Mouse (Mus musculus) neural tube, embryonic 11.5 days (tissue): ENCODE measurements around the gene Dennd1b. TPM values are rescaled to one million over a fixed set of nuclear protein-coding genes. Genes with fewer than 3 reads are reported as not detected.
A peak's percentile ranks its signal among the peaks of the same experiment; 100 is the strongest.

Source experiments
- ATAC-seq: fragments of 200-750 bp; cut with Nextera tagmentation; 2 replicates; pipeline ENCODE4 v1.8.0; 2017; ENCODE audit warnings: moderate number of reproducible peaks, mild to moderate bottlenecking, moderate TSS enrichment, moderate library complexity; ENCODE audit not compliant: insufficient read depth, low FRiP score, low TSS enrichment
- DNase-seq: peaks from one replicate; pipeline ENCODE4 v3.0.0-alpha.2; 2015; ENCODE audit warnings: low spot score
- H3K27ac ChIP-seq: fragments of 300-500 bp; sonication (generic); 2 replicates; pipeline ENCODE4 v1.5.1; 2014; ENCODE audit warnings: low read depth, mild to moderate bottlenecking, low read length
- H3K27me3 ChIP-seq: fragments of 300-500 bp; sonication (generic); 2 replicates; pipeline ENCODE4 v1.6.1; 2014; ENCODE audit warnings: mild to moderate bottlenecking, low read length, mixed read lengths; ENCODE audit not compliant: control insufficient read depth, insufficient read depth
- H3K36me3 ChIP-seq: fragments of 300-500 bp; sonication (generic); 2 replicates; pipeline ENCODE4 v1.6.1; 2014; ENCODE audit warnings: mild to moderate bottlenecking, low read length, moderate library complexity, mixed read lengths; ENCODE audit not compliant: control insufficient read depth, insufficient read depth
- H3K4me1 ChIP-seq: fragments of 300-500 bp; sonication (generic); 2 replicates; pipeline ENCODE4 v1.6.1; 2014; ENCODE audit warnings: low read length, mixed read lengths; ENCODE audit not compliant: control insufficient read depth, insufficient read depth
- H3K4me2 ChIP-seq: fragments of 300-500 bp; sonication (generic); 2 replicates; pipeline ENCODE4 v1.6.1; 2014; ENCODE audit warnings: low read depth, mild to moderate bottlenecking, moderate library complexity
- H3K4me3 ChIP-seq: fragments of 300-500 bp; sonication (generic); 2 replicates; pipeline ENCODE4 v1.5.1; 2014; ENCODE audit warnings: low read depth, low read length
- H3K9ac ChIP-seq: fragments of 300-500 bp; sonication (generic); 2 replicates; pipeline ENCODE4 v1.6.1; 2014; ENCODE audit warnings: mild to moderate bottlenecking, low read length
- H3K9me3 ChIP-seq: fragments of 300-500 bp; sonication (generic); 2 replicates; pipeline ENCODE4 v1.6.1; 2016; ENCODE audit warnings: low read length; ENCODE audit not compliant: control insufficient read depth
- WGBS: fragments of 180-500 bp; shearing (Covaris S2); extraction: QIAGEN DNeasy Blood & Tissue Kit; methylation state at CpG from one replicate; pipeline ENCODE4 v1.1.7; 2014; 5-methylcytosine and 5-hydroxymethylcytosine counted together
- polyA plus RNA-seq: library from polyadenylated mRNA; unstranded; fragments of >200 nt; fragmentation: Nextera tagmentation; extraction: Ambion mirVana; gene quantifications from 2 replicates; pipeline ENCODE4 v1.2.1, GENCODE M21; 2014

Dennd1b gene
- polyA plus RNA-seq, 1 experiment from 2014 or later, result 10.6 TPM

- DNase-seq (no peak), ATAC-seq (no peak)
- Histone ChIP-seq H3K4me1 (no peaks in the 10 kb centered on the region), H3K27ac (no peak overlapping the region), H3K9ac (no peak overlapping the region), H3K36me3 (no peaks in the 10 kb centered on the region), H3K27me3 (no peaks in the 10 kb centered on the region), H3K9me3 (no peaks in the 10 kb centered on the region), H3K4me2 (no peak overlapping the region), H3K4me3 (no peak overlapping the region)
- WGBS, result 59% methylated on average over 2 of the region's 2 CpGs
These were observed 107.8 kb downstream of the Dennd1b start for GRCm38 (mm10) chr1:139071015-139071414.

- 94% methylated on average over 2 of the region's 2 CpGs for WGBS
- no peak for DNase-seq
- no peak for ATAC-seq
- H3K4me2 ChIP-seq, result no peak overlapping the region
- no peaks in the 10 kb centered on the region for H3K4me1 ChIP-seq
- no peaks in the 10 kb centered on the region for H3K36me3 ChIP-seq
- no peak overlapping the region for H3K9ac ChIP-seq
- no peak overlapping the region for H3K4me3 ChIP-seq
- no peaks in the 10 kb centered on the region for H3K9me3 ChIP-seq
- no peaks in the 10 kb centered on the region for H3K27me3 ChIP-seq
- no peak overlapping the region for H3K27ac ChIP-seq
These were observed 112.4 kb downstream of the Dennd1b start for GRCm38 (mm10) chr1:139075671-139076070.

DNA sequence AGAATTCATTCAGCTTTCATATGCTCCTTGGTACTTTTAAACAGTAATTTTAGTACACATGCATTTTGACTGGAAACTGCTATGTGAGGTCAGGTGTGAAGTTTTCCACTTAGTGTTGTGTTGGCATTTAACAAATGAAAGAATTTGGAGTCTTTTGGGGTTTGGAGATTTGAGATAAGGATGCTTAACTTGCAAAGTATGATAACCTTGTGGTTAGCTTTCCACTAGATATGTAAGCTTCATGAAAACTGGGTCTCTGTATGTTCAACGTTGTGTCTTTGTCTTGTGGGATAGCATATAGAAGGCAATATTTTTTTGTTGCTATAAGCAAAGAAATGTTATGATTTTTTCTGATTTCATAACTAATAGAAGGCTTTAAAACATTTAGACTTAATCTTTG, 114.8 kb downstream of the Dennd1b start:
- H3K4me2 ChIP-seq, result no peak overlapping the region
- DNase-seq (no peak), ATAC-seq (no peak)
- H3K27ac ChIP-seq, result no peak overlapping the region
- H3K9me3 ChIP-seq, result no peaks in the 10 kb centered on the region
- H3K4me3 ChIP-seq, result no peak overlapping the region
- no peaks in the 10 kb centered on the region for H3K4me1 ChIP-seq
- no peaks in the 10 kb centered on the region for H3K36me3 ChIP-seq
- 95% methylated on average over 1 of the region's 1 CpGs for WGBS
- H3K27me3 ChIP-seq, result no peaks in the 10 kb centered on the region
- no peak overlapping the region for H3K9ac ChIP-seq

- Histone ChIP-seq H3K4me3 (no peak overlapping the region), H3K9ac (no peak overlapping the region), H3K4me2 (no peak overlapping the region), H3K27me3 (no peaks in the 10 kb centered on the region), H3K9me3 (no peaks in the 10 kb centered on the region), H3K4me1 (no peaks in the 10 kb centered on the region), H3K36me3 (no peaks in the 10 kb centered on the region), H3K27ac (no peak overlapping the region)
- no peak for DNase-seq
- no peak for ATAC-seq
- 83% methylated on average over 8 of the region's 8 CpGs for WGBS
These were observed 115.8 kb downstream of the Dennd1b start for GRCm38 (mm10) chr1:139079000-139079399.

DNA sequence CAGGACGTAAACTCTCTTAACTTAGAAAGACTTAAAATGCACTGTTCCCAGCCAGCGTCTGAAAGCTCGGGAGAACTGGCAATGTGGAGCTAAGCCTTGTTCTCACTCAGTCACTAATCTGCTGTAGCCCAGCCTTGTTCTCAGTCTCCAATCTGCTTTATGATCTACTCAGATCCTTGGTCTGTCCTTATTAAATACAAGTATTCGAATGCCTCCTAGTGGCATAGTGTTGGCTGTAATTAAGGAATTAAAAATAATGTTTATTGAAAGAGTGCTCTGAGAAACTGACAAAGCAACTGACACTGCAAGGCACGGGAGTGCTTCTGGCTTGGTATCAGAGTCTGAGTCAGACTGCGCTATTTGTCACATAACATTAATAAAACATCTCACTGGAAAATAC, 116.3 kb downstream of the Dennd1b start:
- WGBS, result 88% methylated on average over 6 of the region's 6 CpGs
- no peak overlapping the region for H3K27ac ChIP-seq
- H3K4me1 ChIP-seq, result no peaks in the 10 kb centered on the region
- H3K9ac ChIP-seq, result no peak overlapping the region
- no peak overlapping the region for H3K4me2 ChIP-seq
- H3K4me3 ChIP-seq, result no peak overlapping the region
- ATAC-seq (no peak), DNase-seq (no peak)
- no peaks in the 10 kb centered on the region for H3K36me3 ChIP-seq
- no peaks in the 10 kb centered on the region for H3K27me3 ChIP-seq
- H3K9me3 ChIP-seq, result no peaks in the 10 kb centered on the region

GRCm38 (mm10) chr1:139080517-139081386, 117.5 kb downstream of the Dennd1b start:
- no peak overlapping the region for H3K4me2 ChIP-seq
- H3K4me3 ChIP-seq, result no peak overlapping the region
- no peaks in the 10 kb centered on the region for H3K36me3 ChIP-seq
- no peaks in the 10 kb centered on the region for H3K9me3 ChIP-seq
- no peaks in the 10 kb centered on the region for H3K27me3 ChIP-seq
- H3K27ac ChIP-seq, result no peak overlapping the region
- WGBS, result 73% methylated on average over 16 of the region's 16 CpGs
- ATAC-seq, result peak; percentile 43; the same call in 1 of the 2 replicates
- H3K4me1 ChIP-seq, result no peaks in the 10 kb centered on the region
- H3K9ac ChIP-seq, result no peak overlapping the region
- peak; percentile 32 for DNase-seq

GRCm38 (mm10) chr1:139083382-139083781, 120.1 kb downstream of the Dennd1b start:
- WGBS, result 71% methylated on average over 2 of the region's 2 CpGs
- DNase-seq, result no peak
- H3K4me3 ChIP-seq, result no peak overlapping the region

DNA sequence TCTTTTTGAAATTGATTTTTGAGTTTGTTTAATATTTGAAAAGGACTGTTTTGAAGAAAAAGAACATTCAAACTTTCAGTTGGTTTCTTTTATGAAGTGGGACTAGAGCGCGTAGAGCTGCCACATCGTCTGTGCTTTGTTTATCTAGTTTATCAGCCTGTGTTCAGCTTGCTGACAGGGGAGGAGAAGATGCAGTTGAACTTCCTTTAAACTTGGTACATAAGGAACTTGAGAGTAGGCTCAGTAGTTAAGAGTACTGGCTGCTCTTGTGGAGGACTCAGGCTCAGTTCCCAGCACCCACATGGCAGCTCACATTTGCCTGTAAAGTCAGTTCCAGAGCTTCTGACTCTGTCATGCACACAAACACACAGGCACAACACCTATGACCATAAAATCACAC, 124.3 kb downstream of the Dennd1b start:
- no peaks in the 10 kb centered on the region for H3K4me1 ChIP-seq
- H3K27me3 ChIP-seq, result no peaks in the 10 kb centered on the region
- no peak for DNase-seq
- no peaks in the 10 kb centered on the region for H3K9me3 ChIP-seq
- no peak overlapping the region for H3K27ac ChIP-seq
- 86% methylated on average over 3 of the region's 3 CpGs for WGBS
- H3K36me3 ChIP-seq, result no peaks in the 10 kb centered on the region
- no peak for ATAC-seq
- H3K4me3 ChIP-seq, result no peak overlapping the region
- no peak overlapping the region for H3K9ac ChIP-seq
- H3K4me2 ChIP-seq, result no peak overlapping the region

More at GRCm38 (mm10) chr1:139083382-139083781, 120.1 kb downstream of the Dennd1b start:
- H3K4me1 ChIP-seq, result no peaks in the 10 kb centered on the region
- ATAC-seq, result no peak
- no peaks in the 10 kb centered on the region for H3K9me3 ChIP-seq
- H3K36me3 ChIP-seq, result no peaks in the 10 kb centered on the region
- H3K27ac ChIP-seq, result no peak overlapping the region
- no peak overlapping the region for H3K9ac ChIP-seq
- H3K4me2 ChIP-seq, result no peak overlapping the region
- H3K27me3 ChIP-seq, result no peaks in the 10 kb centered on the region

- Histone ChIP-seq H3K9ac (no peak overlapping the region), H3K27me3 (no peaks in the 10 kb centered on the region), H3K27ac (no peak overlapping the region), H3K4me2 (no peak overlapping the region), H3K9me3 (no peaks in the 10 kb centered on the region), H3K4me3 (no peak overlapping the region), H3K4me1 (no peaks in the 10 kb centered on the region), H3K36me3 (no peaks in the 10 kb centered on the region)
- DNase-seq (no peak), ATAC-seq (no peak)
- 77% methylated on average over 3 of the region's 3 CpGs for WGBS
These were observed 127.5 kb downstream of the Dennd1b start for GRCm38 (mm10) chr1:139090744-139091143.
